Mouse (Mus musculus) heart, postnatal 14 days (tissue): ENCODE measurements at regions not wholly inside any gene's neighbourhood (a gene's known extent, or its start where the extent isn't known, plus 50 kb on each side); places are given as distances from the start of the nearest gene placed in this dataset.

ENCODE experiments used
- DNase-seq, 2 experiments: peaks; one replicate each; pipeline ENCODE4 v3.0.0; 2021 to 2022
- intact Hi-C: fragments of 180-260 bp; cut with DNase I; formaldehyde crosslinking; loops from one replicate; pipeline ENCODE4 v1.15.1; 2025

DNA sequence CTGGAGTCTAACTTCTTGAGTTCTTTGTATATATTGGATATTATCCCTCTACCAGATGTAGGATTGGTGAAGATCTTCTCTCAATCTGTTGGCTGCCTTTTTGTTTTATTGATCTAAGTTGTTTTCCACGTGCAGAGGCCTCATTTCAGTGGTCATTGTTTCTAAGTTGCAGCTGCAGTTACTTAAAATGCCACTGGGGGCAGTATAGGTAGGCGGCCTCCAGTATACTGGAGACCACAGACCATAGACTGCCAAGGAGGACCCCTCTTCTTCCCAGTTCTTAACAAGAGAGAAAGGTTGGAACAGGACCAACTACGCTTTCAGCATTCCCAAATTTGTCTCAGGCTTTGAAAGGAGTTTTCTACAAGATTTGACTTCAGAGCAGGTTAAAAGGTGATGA lies 136.7 kb downstream of the BC067074 start:
- no peak for DNase-seq

More for the DNA sequence above, 136.7 kb downstream of the BC067074 start:
- intact Hi-C loops: loop anchor here (2.0 kb wide), 1 partner anchor 189 kb away; the partner anchor contains the start of gene Snx18
